ENCODE assay signal across 28 mouse cellular contexts in the genomic region with DNA sequence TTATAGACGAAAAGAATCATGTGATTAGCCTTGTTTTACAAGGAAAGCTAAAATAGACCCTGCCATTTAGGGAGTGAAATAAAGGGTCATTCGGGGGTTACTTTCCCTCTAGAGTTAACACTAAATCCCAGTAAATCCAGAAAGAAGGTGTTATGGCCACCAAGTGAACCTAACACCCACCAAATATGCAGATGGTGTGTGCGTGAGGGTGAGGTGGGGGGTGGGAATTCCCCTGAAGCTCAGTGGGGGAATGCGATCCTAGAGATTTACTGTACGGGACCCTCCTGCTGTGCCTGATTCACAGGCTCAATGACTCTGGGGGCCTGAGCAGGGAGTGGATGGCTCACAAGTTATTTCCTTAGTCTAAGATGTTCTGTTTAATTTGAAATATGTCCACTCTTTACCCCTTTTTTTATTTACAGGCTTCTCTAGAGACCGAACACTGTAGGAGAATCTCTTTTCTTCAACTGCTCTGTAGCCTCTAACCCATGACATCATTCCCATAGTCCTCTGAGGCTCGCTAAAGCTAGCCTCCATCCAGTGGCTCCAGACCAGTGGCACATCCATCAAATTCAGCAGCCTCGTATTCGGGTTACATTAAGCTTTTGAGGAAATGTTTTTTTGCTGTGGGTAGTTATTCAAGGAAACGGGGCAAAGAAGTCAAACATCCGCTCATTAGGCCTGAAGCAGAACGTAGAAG.
DNase-seq lines count a peak whose midpoint lies in the region; ATAC-seq and TF ChIP-seq lines count a peak whose summit lies in the region.
"Had no signal": no experiment of that assay in that cellular context is flagged by ENCODE, and none has a peak within 500 bp of the region (broad histone marks: within the 10 kb centered on the region; RNA-seq: fewer than 3 reads in every experiment).

No protein-coding gene starts in this region.

- H3K27ac ChIP-seq in kidney, embryonic 15.5 days, result 0 out of 2 replicates have a peak overlapping the region, but pooled peaks have one; percentile 62
- 0 out of 2 replicates have a peak overlapping the region, but pooled peaks have one; percentile 8 for H3K27ac ChIP-seq in stomach, postnatal 0 days (replicated peaks)
- H3K27ac ChIP-seq: gastrocnemius, adult 2 months; heart, embryonic 13.5 days; hindbrain, embryonic 15.5 days; liver, embryonic 12.5 days; midbrain, embryonic 10.5 days had no signal

- ATAC-seq in kidney, embryonic 15.5 days (replicated peaks; ENCODE audit: low FRiP score), result 0 out of 2 replicates have a peak, but pooled peaks have one; percentile 73
- no peak for ATAC-seq in stomach, postnatal 0 days (ENCODE audit: low FRiP score, low TSS enrichment)
- ATAC-seq: forebrain, embryonic 16.5 days; liver, embryonic 12.5 days; liver, postnatal 0 days; Patski had no signal

- no peak overlapping the region for H3K4me3 ChIP-seq in kidney, embryonic 15.5 days (replicated peaks)
- no peak overlapping the region for H3K4me3 ChIP-seq in stomach, postnatal 0 days (ENCODE audit: low read depth, low read length)
- H3K4me3 ChIP-seq: erythroblast, embryonic 14.5 days; gastrocnemius, adult 2 months; heart, embryonic 13.5 days; hindbrain, embryonic 15.5 days; liver, embryonic 12.5 days; midbrain, embryonic 10.5 days; myocyte had no signal

- H3K27me3 ChIP-seq in kidney, embryonic 15.5 days, result no peaks in the 10 kb centered on the region
- H3K27me3 ChIP-seq in stomach, postnatal 0 days (ENCODE audit: control insufficient read depth, insufficient read depth, low read length), result no peaks in the 10 kb centered on the region
- H3K27me3 ChIP-seq: heart, embryonic 13.5 days; hindbrain, embryonic 15.5 days; liver, embryonic 12.5 days had no signal

- TF ChIP-seq CTCF in stomach, postnatal 0 days (IDR thresholded peaks at IDR 0.05; ENCODE audit: low read depth), result no peak

- WGBS in kidney, embryonic 15.5 days, result 45% methylated on average over 12 of the region's 12 CpGs
- WGBS in stomach, postnatal 0 days, result 56% methylated on average over 12 of the region's 12 CpGs

- DNase-seq in kidney, adult 18-20 months, result no peak
- DNase-seq in lung, postnatal 10 days, result peak; percentile 1
- no peak for DNase-seq in lung, adult 18-20 months
- DNase-seq in R1 (ENCODE audit: low read depth, low spot score), result peak; percentile 28
- no peak for DNase-seq in stomach, postnatal 0 days (ENCODE audit: low spot score)
- DNase-seq in retina, postnatal 1 day, result no peak
- DNase-seq: adrenal gland, postnatal 25 days; cerebellum, adult 11-12 months; cerebellum, postnatal 14 days; gastrocnemius, adult 2 months; heart, postnatal 10 days; layer of hippocampus, postnatal 36 days; left cerebral cortex, postnatal 4 days; liver, postnatal 0 days; lung, postnatal 14 days; right cerebral cortex, adult 18-20 months; spleen, adult 18-20 months; thymus, adult 18-20 months; thymus, postnatal 25 days had no signal

- no peaks in the 10 kb centered on the region for H3K36me3 ChIP-seq in kidney, embryonic 15.5 days
- H3K36me3 ChIP-seq in stomach, postnatal 0 days (ENCODE audit: control insufficient read depth, insufficient read depth, low read length), result no peaks in the 10 kb centered on the region
- H3K36me3 ChIP-seq: heart, embryonic 13.5 days; hindbrain, embryonic 15.5 days; liver, embryonic 12.5 days; midbrain, embryonic 10.5 days had no signal

- H3K9ac ChIP-seq in kidney, embryonic 15.5 days, result no peak overlapping the region
- no peak overlapping the region for H3K9ac ChIP-seq in stomach, postnatal 0 days (ENCODE audit: low read length)
- H3K9ac ChIP-seq: heart, embryonic 13.5 days; hindbrain, embryonic 15.5 days; liver, embryonic 12.5 days; liver, postnatal 0 days had no signal

- peaks cover 9% of the 10 kb centered on the region for H3K4me1 ChIP-seq in kidney, embryonic 15.5 days
- H3K4me1 ChIP-seq in stomach, postnatal 0 days (replicated peaks; ENCODE audit: control insufficient read depth, insufficient read depth), result no peaks in the 10 kb centered on the region
- H3K4me1 ChIP-seq: hindbrain, embryonic 15.5 days; liver, embryonic 12.5 days had no signal

- no peaks in the 10 kb centered on the region for H3K9me3 ChIP-seq in kidney, embryonic 15.5 days (replicated peaks)
- no peaks in the 10 kb centered on the region for H3K9me3 ChIP-seq in stomach, postnatal 0 days (ENCODE audit: control insufficient read depth, low read length)
- H3K9me3 ChIP-seq: heart, embryonic 13.5 days; hindbrain, embryonic 15.5 days; liver, embryonic 12.5 days; midbrain, embryonic 10.5 days had no signal

- TF ChIP-seq EP300 in stomach, postnatal 0 days (optimal IDR thresholded peaks at IDR 0.05), result no peak

- H3K4me2 ChIP-seq in kidney, embryonic 15.5 days, result no peak overlapping the region
- H3K4me2 ChIP-seq in stomach, postnatal 0 days (replicated peaks; ENCODE audit: low read depth), result no peak overlapping the region
- H3K4me2 ChIP-seq: heart, embryonic 13.5 days; hindbrain, embryonic 15.5 days; liver, embryonic 12.5 days had no signal

Comparison
In these comparisons a context has a peak if more than half of its experiments do, and no peak if none do; other contexts are left out.
1. DNase-seq: peak in lung, postnatal 10 days (single experiment) and R1 (single experiment); none in kidney, adult 18-20 months (single experiment), lung, adult 18-20 months (0 of 2), stomach, postnatal 0 days (single experiment) and retina, postnatal 1 day (single experiment).